Mouse (Mus musculus) embryonic facial prominence, embryonic 12.5 days (tissue): ENCODE results near the gene Mapk10. TPM values are rescaled to one million over a fixed set of nuclear protein-coding genes. Genes with fewer than 3 reads are reported as not detected.

Experiments used
- ATAC-seq: fragments of 200-750 bp; cut with Nextera tagmentation; 2 replicates; pipeline ENCODE4 v1.8.0; 2017; ENCODE audit not compliant: insufficient number of reproducible peaks, insufficient read depth, low FRiP score, low TSS enrichment
- H3K27ac ChIP-seq: fragments of 300-500 bp; sonication (generic); 2 replicates; pipeline ENCODE4 v1.5.1; 2016; ENCODE audit warnings: mild to moderate bottlenecking
- H3K27me3 ChIP-seq: fragments of 300-500 bp; sonication (generic); 2 replicates; pipeline ENCODE4 v1.6.1; 2016; ENCODE audit warnings: mild to moderate bottlenecking, moderate library complexity
- H3K36me3 ChIP-seq: fragments of 300-500 bp; sonication (generic); 2 replicates; pipeline ENCODE4 v1.6.1; 2016; ENCODE audit warnings: mild to moderate bottlenecking
- H3K4me1 ChIP-seq: fragments of 300-500 bp; sonication (generic); 2 replicates; pipeline ENCODE4 v1.6.1; 2016
- H3K4me2 ChIP-seq: fragments of 300-500 bp; sonication (generic); replicated peaks from 2 replicates; pipeline ENCODE4 v1.6.1; 2016; ENCODE audit warnings: mild to moderate bottlenecking, moderate library complexity
- H3K4me3 ChIP-seq: fragments of 300-500 bp; sonication (generic); 2 replicates; pipeline ENCODE4 v1.5.1; 2016; ENCODE audit warnings: mild to moderate bottlenecking
- H3K9ac ChIP-seq: fragments of 300-500 bp; sonication (generic); 2 replicates; pipeline ENCODE4 v1.6.1; 2016; ENCODE audit warnings: mild to moderate bottlenecking, moderate library complexity
- H3K9me3 ChIP-seq: fragments of 300-500 bp; sonication (generic); 2 replicates; pipeline ENCODE4 v1.6.1; 2016; ENCODE audit warnings: mild to moderate bottlenecking, moderate library complexity
- WGBS: fragments of 180-500 bp; shearing (Covaris S2); methylation state at CpG from one replicate; pipeline ENCODE4 v1.1.7; 2016; 5-methylcytosine and 5-hydroxymethylcytosine counted together
- polyA plus RNA-seq: library from polyadenylated mRNA; unstranded; fragments of >200 nt; fragmentation: Nextera tagmentation; extraction: Ambion mirVana; gene quantifications from 2 replicates; pipeline ENCODE4 v1.2.1, GENCODE M21; 2016

Mapk10 gene
- polyA plus RNA-seq, 1 experiment from 2014 or later = 6.1 TPM

DNA sequence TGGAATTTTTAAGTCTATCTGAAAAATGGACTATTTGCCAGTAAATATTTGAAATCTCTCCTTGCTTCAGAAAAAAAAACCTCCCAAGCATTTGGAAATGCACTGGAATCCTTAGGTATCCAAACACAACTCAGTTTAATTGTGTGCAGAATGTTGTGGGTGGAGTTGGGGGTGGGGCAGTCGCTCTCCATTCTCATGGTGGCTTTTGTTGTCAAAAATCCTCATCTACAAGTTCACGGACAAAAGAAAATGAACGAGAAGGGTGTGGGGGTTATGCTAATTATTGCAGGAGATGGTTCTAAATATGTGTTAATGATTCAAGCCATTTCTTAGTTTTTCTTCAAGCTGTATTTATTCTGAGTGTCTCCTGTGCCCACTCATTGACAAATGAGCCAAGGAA lies 49.6 kb downstream of the Mapk10 start:
- H3K27me3 ChIP-seq = no peaks in the 10 kb centered on the region
- H3K9me3 ChIP-seq = no peaks in the 10 kb centered on the region
- 58% methylated on average over 3 of the region's 3 CpGs for WGBS
- 0 out of 2 replicates have a peak, but pooled peaks cover 5% of the 10 kb centered on the region for H3K4me1 ChIP-seq
- no peaks in the 10 kb centered on the region for H3K36me3 ChIP-seq
- H3K27ac ChIP-seq = no peak overlapping the region
- ATAC-seq = no peak
- no peak overlapping the region for H3K9ac ChIP-seq
- H3K4me2 ChIP-seq = no peak overlapping the region
- no peak overlapping the region for H3K4me3 ChIP-seq

DNA sequence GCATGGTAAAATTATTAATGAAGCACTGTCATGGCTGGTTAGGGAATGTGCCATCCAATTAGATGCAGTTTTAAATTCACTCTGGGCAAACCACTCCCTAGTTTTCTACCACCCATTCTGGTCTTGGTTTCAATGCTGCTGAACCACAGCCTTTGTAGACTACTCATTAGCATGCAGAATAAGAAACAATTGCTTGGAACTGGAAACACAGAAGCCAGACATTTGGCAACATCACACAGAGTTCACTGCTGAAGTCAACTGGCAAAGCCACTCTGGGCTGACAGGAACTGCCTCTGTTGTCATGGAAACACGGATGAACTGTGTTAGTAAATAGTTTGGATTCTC lies 50.0 kb downstream of the Mapk10 start:
- Histone ChIP-seq H3K4me2 (no peak overlapping the region), H3K4me1 (0 out of 2 replicates have a peak, but pooled peaks cover 5% of the 10 kb centered on the region), H3K27me3 (no peaks in the 10 kb centered on the region), H3K4me3 (no peak overlapping the region), H3K9me3 (no peaks in the 10 kb centered on the region), H3K9ac (no peak overlapping the region), H3K27ac (no peak overlapping the region), H3K36me3 (no peaks in the 10 kb centered on the region)
- 43% methylated on average over 1 of the region's 1 CpGs for WGBS
- no peak for ATAC-seq

DNA sequence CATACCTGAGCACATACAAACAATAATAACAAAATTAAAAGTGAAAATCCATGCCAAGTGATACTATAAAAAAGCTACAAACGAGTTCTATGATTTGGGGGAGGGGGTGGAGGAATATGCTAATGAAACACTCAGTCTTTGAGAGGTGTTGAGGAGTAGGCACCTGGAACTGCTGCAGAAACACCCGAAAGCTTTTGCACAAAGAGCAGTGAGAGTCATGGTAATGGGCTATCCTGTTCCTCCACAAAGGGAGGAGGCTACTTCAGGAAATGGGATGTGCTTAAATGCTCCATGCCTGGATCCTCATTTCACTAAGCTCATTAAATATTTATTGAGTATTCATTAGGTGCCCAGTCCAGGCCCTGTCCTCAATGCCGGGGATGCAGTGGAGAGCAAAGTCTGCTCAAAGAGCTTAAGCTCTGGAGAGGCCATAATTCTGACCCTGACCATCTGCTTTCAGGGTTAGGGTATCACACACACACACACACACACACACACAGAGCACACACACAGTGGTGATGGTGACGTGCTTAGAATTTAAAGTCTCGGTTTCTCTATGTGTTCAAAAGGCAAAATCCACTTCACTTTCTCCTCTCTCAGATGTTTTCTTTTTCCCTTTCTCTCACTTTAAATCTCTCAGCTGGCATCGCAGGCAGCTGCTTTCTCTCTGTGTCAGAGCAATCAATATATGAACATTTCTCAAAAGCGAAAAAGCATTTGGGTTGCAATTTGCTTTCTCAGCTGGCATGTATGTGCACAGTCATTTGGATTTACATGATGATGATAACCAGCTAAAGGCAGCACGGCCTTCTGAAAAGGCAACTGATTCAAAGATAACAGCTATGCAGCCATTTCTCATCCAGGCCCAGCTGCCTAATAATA lies 50.6 kb downstream of the Mapk10 start:
- ATAC-seq = 0 out of 2 replicates have a peak, but pooled peaks have one; percentile 60
- H3K4me3 ChIP-seq = no peak overlapping the region
- no peaks in the 10 kb centered on the region for H3K27me3 ChIP-seq
- no peak overlapping the region for H3K27ac ChIP-seq
- no peaks in the 10 kb centered on the region for H3K9me3 ChIP-seq
- 0 out of 2 replicates have a peak, but pooled peaks cover 5% of the 10 kb centered on the region for H3K4me1 ChIP-seq
- no peak overlapping the region for H3K4me2 ChIP-seq
- H3K9ac ChIP-seq = no peak overlapping the region
- H3K36me3 ChIP-seq = no peaks in the 10 kb centered on the region
- 64% methylated on average over 8 of the region's 8 CpGs for WGBS

GRCm38 (mm10) chr5:103140935-103141334 lies 70.2 kb downstream of the Mapk10 start:
- ATAC-seq = no peak
- 74% methylated on average over 5 of the region's 5 CpGs for WGBS
- Histone ChIP-seq H3K27me3 (no peaks in the 10 kb centered on the region), H3K36me3 (no peaks in the 10 kb centered on the region), H3K27ac (no peak overlapping the region), H3K9me3 (no peaks in the 10 kb centered on the region), H3K4me1 (no peaks in the 10 kb centered on the region), H3K4me2 (no peak overlapping the region), H3K4me3 (no peak overlapping the region), H3K9ac (no peak overlapping the region)

GRCm38 (mm10) chr5:103134839-103135238 lies 76.3 kb downstream of the Mapk10 start:
- no peak for ATAC-seq
- no peaks in the 10 kb centered on the region for H3K4me1 ChIP-seq
- H3K9me3 ChIP-seq = no peaks in the 10 kb centered on the region
- WGBS = 87% methylated on average over 9 of the region's 9 CpGs
- no peak overlapping the region for H3K27ac ChIP-seq
- no peaks in the 10 kb centered on the region for H3K36me3 ChIP-seq
- no peak overlapping the region for H3K4me3 ChIP-seq
- H3K9ac ChIP-seq = no peak overlapping the region
- no peak overlapping the region for H3K4me2 ChIP-seq
- no peaks in the 10 kb centered on the region for H3K27me3 ChIP-seq

GRCm38 (mm10) chr5:103133626-103134025 lies 77.5 kb downstream of the Mapk10 start:
- Histone ChIP-seq H3K9ac (no peak overlapping the region), H3K27me3 (no peaks in the 10 kb centered on the region), H3K27ac (no peak overlapping the region), H3K36me3 (no peaks in the 10 kb centered on the region), H3K9me3 (no peaks in the 10 kb centered on the region), H3K4me2 (no peak overlapping the region), H3K4me1 (no peaks in the 10 kb centered on the region), H3K4me3 (no peak overlapping the region)
- ATAC-seq = no peak
- 74% methylated on average over 9 of the region's 9 CpGs for WGBS

- H3K9me3 ChIP-seq = no peaks in the 10 kb centered on the region
- H3K4me3 ChIP-seq = no peak overlapping the region
- H3K4me1 ChIP-seq = no peaks in the 10 kb centered on the region
- H3K27me3 ChIP-seq = no peaks in the 10 kb centered on the region
- no peak overlapping the region for H3K9ac ChIP-seq
- H3K4me2 ChIP-seq = no peak overlapping the region
- ATAC-seq = no peak
- no peaks in the 10 kb centered on the region for H3K36me3 ChIP-seq
- WGBS = 72% methylated on average over 6 of the region's 6 CpGs
- H3K27ac ChIP-seq = no peak overlapping the region
These were observed 78.3 kb downstream of the Mapk10 start for GRCm38 (mm10) chr5:103132814-103133213.

DNA sequence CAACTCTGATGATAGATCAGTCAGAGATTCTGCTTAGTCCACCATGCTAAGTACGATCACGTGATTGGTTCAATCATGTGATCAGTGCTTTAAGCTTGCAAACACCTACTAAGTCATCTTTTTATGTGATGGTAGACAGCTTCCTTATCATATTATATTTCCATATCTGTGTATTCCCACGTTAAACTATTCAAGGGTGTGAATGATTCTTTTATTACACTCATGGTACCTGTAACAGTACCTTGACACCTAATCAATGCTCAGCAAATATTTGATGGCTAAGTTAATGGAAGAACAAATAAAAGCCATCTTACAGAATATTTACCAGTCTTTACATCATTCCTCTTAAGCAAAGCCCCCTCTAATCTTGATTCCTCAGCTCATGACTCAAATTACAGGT lies 91.5 kb downstream of the Mapk10 start:
- ATAC-seq = no peak
- 85% methylated on average over 3 of the region's 3 CpGs for WGBS

GRCm38 (mm10) chr5:103115571-103115970 lies 95.6 kb downstream of the Mapk10 start:
- H3K27me3 ChIP-seq = no peaks in the 10 kb centered on the region
- no peak for ATAC-seq
- H3K9me3 ChIP-seq = no peaks in the 10 kb centered on the region
- no peak overlapping the region for H3K4me2 ChIP-seq
- no peaks in the 10 kb centered on the region for H3K36me3 ChIP-seq
- H3K4me1 ChIP-seq = no peaks in the 10 kb centered on the region
- no peak overlapping the region for H3K27ac ChIP-seq
- H3K9ac ChIP-seq = no peak overlapping the region
- 86% methylated on average over 7 of the region's 7 CpGs for WGBS
- H3K4me3 ChIP-seq = no peak overlapping the region

More for the DNA sequence above, 91.5 kb downstream of the Mapk10 start:
- Histone ChIP-seq H3K4me2 (no peak overlapping the region), H3K4me3 (no peak overlapping the region), H3K4me1 (no peaks in the 10 kb centered on the region), H3K36me3 (no peaks in the 10 kb centered on the region), H3K27ac (no peak overlapping the region), H3K9me3 (no peaks in the 10 kb centered on the region), H3K27me3 (no peaks in the 10 kb centered on the region), H3K9ac (no peak overlapping the region)

- Histone ChIP-seq H3K4me2 (no peak overlapping the region), H3K9ac (no peak overlapping the region), H3K36me3 (no peaks in the 10 kb centered on the region), H3K4me3 (no peak overlapping the region), H3K27me3 (no peaks in the 10 kb centered on the region), H3K27ac (no peak overlapping the region), H3K4me1 (no peaks in the 10 kb centered on the region), H3K9me3 (no peaks in the 10 kb centered on the region)
- 88% methylated on average over 7 of the region's 7 CpGs for WGBS
- no peak for ATAC-seq
These were observed 98.7 kb downstream of the Mapk10 start for GRCm38 (mm10) chr5:103112471-103112870.

GRCm38 (mm10) chr5:103109409-103109808 lies 101.7 kb downstream of the Mapk10 start:
- no peaks in the 10 kb centered on the region for H3K9me3 ChIP-seq
- H3K27me3 ChIP-seq = no peaks in the 10 kb centered on the region
- no peak overlapping the region for H3K4me2 ChIP-seq
- H3K27ac ChIP-seq = no peak overlapping the region
- no peaks in the 10 kb centered on the region for H3K4me1 ChIP-seq
- no peak for ATAC-seq
- H3K9ac ChIP-seq = no peak overlapping the region
- WGBS = 51% methylated on average over 1 of the region's 1 CpGs
- no peaks in the 10 kb centered on the region for H3K36me3 ChIP-seq
- H3K4me3 ChIP-seq = no peak overlapping the region
